Mouse (Mus musculus) gastrocnemius, adult 2 months (tissue): Measurements from ENCODE around the gene Smarcb1. TPM values are rescaled to one million over a fixed set of nuclear protein-coding genes. Genes with fewer than 3 reads are reported as not detected.
A peak's percentile ranks its signal among the peaks of the same experiment; 100 is the strongest.
"Not testable (repeated sequence)": the region's sequence is repeated elsewhere in the genome, so short reads cannot be mapped to it uniquely, and the experiment has no call there.

ENCODE experiments used
- DNase-seq: peaks from one replicate; pipeline ENCODE4 v3.0.0; 2022
- H3K27ac ChIP-seq: fragments of 200-600 bp; 2 replicates; pipeline ENCODE4 v1.8.1; 2022; ENCODE audit warnings: mild to moderate bottlenecking
- H3K4me3 ChIP-seq: fragments of 200-600 bp; 2 replicates; pipeline ENCODE4 v1.8.1; 2022; ENCODE audit warnings: mild to moderate bottlenecking, moderate library complexity
- CTCF ChIP-seq: fragments of 200-600 bp; IDR thresholded peaks from 2 replicates; pipeline ENCODE4 v1.8.1; 2022; ENCODE audit warnings: antibody characterized with exemption, mild to moderate bottlenecking, moderate library complexity
- intact Hi-C: fragments of 180-260 bp; cut with DNase I; formaldehyde crosslinking; loops from one replicate; pipeline ENCODE4 v1.15.1; 2025
- total RNA-seq, 2 experiments: library from RNA; stranded (reverse); gene quantifications; 2 replicates each; pipeline ENCODE4 v1.2.3; 2021

Gene Smarcb1
- total RNA-seq, 2 experiments from 2014 or later: 13.0 to 17.7 TPM

- peak; percentile 83 for TF ChIP-seq CTCF
- Histone ChIP-seq H3K27ac (peak overlapping the region; percentile 90), H3K4me3 (no peak overlapping the region)
- intact Hi-C loops: loop anchor here (1.0 to 5.0 kb wide), 2 partner anchors 40 to 54 kb away; partner anchors contain the start of gene Mmp11
- DNase-seq: peak; percentile 85
Measured at GRCm38 (mm10) chr10:75897373-75897772, 24.0 kb downstream of the Smarcb1 start.

- DNase-seq: no peak
- intact Hi-C loops: loop anchor here (5.0 kb wide), 1 partner anchor 41 kb away; the partner anchor contains the start of gene Mmp11
- TF ChIP-seq CTCF: no peak
- no peak overlapping the region for H3K27ac ChIP-seq
- no peak overlapping the region for H3K4me3 ChIP-seq
Measured at GRCm38 (mm10) chr10:75896208-75896607, 25.2 kb downstream of the Smarcb1 start.

DNA sequence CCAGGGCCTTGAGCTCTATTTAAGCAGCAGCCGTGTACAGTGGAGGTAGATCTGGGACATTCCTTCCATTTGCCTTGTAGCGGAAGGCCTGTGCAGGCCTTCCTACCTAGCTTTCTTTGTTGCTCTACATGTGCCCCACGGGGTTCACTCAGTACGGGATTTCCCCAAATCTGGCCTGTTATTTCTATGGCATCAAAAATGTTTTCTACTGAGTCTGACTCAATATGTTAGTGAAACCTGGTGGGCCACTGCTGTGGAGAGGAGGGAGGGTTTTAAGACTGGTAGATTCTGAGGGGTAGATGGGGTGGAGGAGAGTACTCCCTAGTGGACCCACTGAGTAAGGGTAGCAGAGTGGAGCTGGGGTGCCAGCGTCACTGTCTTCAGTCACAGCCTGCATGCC lies 25.7 kb downstream of the Smarcb1 start:
- TF ChIP-seq CTCF: no peak
- H3K27ac ChIP-seq: no peak overlapping the region
- H3K4me3 ChIP-seq: no peak overlapping the region
- DNase-seq: no peak
- intact Hi-C loops: loop anchor here (5.0 kb wide), 1 partner anchor 42 kb away; the partner anchor contains the start of gene Mmp11

GRCm38 (mm10) chr10:75894601-75895000 lies 26.8 kb downstream of the Smarcb1 start:
- DNase-seq: no peak
- Histone ChIP-seq H3K27ac (no peak overlapping the region), H3K4me3 (no peak overlapping the region)
- intact Hi-C loops: no loop called here
- TF ChIP-seq CTCF: no peak

DNA sequence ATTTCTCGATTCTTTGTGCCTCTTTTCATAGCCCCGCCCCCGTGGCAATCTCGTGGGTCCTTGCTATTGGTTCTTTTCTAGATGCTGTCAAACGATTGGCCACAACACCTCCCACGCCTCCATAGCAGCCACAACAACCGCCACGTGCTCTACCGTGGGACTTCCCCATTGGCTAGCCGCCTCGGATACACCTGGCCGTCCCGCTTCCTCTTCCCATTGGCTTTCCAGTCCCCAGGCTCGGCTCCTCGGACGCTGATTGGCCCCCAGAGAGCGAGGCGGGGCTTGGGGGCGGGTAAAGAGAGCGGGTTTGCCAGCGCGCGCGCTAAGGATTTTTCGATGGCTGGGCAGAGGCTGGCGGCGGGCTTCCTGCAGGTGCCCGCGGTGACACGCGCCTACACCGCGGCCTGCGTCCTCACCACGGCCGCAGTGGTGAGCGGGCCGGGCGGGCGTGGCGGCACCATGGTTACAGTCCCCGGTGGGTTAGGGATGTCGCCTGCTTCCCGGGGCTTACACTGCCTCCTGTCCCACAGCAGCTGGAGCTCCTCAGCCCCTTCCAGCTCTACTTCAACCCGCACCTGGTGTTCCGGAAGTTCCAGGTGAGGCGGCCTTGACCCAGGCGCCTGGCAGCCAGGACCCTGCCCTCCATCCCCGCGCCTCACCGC lies 28.2 kb downstream of the Smarcb1 start, which contains the start of gene Derl3:
Derl3 (plus strand) TSS at position 325 of the 662 bp plus-strand sequence.
- DNase-seq: peak; percentile 93
- intact Hi-C loops: no loop called here
- TF ChIP-seq CTCF: no peak
- Histone ChIP-seq H3K27ac (0 out of 2 replicates have a peak within 1 kb of the TSS, but pooled peaks have one; percentile 24), H3K4me3 (peak within 1 kb of the TSS; percentile 74)

- no peak for DNase-seq
- H3K4me3 ChIP-seq: no peak overlapping the region
- no peak overlapping the region for H3K27ac ChIP-seq
- TF ChIP-seq CTCF: no peak
- intact Hi-C loops: no loop called here
Measured at GRCm38 (mm10) chr10:75889406-75890153, 31.8 kb downstream of the Smarcb1 start.

DNA sequence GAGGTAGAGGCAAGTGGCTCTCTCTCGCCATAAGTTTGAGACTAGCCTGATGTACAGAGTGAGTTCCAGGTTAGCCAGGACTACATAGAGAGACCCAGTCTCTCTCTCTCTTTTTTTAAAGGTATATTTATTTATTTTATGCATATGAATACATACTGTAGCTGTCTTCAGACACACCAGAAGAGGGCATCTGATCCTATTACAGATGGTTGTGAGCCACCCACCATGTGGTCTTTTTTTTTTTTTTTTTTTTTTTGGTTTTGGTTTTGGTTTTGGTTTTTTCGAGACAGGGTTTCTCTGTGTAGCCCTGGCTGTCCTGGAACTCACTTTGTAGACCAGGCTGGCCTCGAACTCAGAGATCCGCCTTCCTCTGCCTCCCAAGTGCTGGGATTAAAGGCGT lies 33.9 kb downstream of the Smarcb1 start:
- intact Hi-C loops, H3K27ac ChIP-seq, DNase-seq, H3K4me3 ChIP-seq: not testable (repeated sequence)

DNA sequence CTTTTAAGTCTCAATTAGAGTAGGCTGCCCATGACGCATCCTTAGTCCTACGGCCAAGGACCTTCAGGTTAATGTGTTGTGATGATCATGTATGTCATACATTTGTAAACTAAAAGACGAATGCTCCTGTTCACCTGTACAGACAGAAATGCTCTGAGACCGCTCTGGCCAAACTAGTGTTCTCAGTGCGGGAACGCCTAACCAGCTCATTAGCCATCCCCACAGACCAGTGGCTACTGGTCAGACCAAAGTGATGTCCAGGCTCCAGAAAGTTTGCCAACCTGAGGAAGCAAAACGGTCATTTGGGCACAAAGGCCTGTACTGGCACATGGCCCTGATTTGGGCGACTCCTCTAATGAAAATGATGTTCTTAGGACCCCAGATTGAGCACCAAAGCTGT lies 36.7 kb downstream of the Smarcb1 start:
- intact Hi-C loops: no loop called here
- Histone ChIP-seq H3K27ac (no peak overlapping the region), H3K4me3 (no peak overlapping the region)
- DNase-seq: no peak
- no peak for TF ChIP-seq CTCF

- intact Hi-C loops: loop anchor here (1.0 kb wide), 1 partner anchor 68 kb away; no protein-coding TSS in a partner anchor
- TF ChIP-seq CTCF: peak; percentile 64
- Histone ChIP-seq H3K4me3 (peak overlapping the region; percentile 53), H3K27ac (0 out of 2 replicates have a peak overlapping the region, but pooled peaks have one; percentile 28)
- peak; percentile 84 for DNase-seq
Measured at GRCm38 (mm10) chr10:75883232-75883552, 38.2 kb downstream of the Smarcb1 start.

- DNase-seq: no peak
- no peak for TF ChIP-seq CTCF
- intact Hi-C loops: loop anchor here (1.0 kb wide), 1 partner anchor 69 kb away; no protein-coding TSS in a partner anchor
- peak overlapping the region; percentile 53 for H3K4me3 ChIP-seq
- 0 out of 2 replicates have a peak overlapping the region, but pooled peaks have one; percentile 28 for H3K27ac ChIP-seq
Measured at GRCm38 (mm10) chr10:75882433-75883231, 38.8 kb downstream of the Smarcb1 start.

- TF ChIP-seq CTCF: no peak
- intact Hi-C loops: no loop called here
- Histone ChIP-seq H3K4me3 (no peak overlapping the region), H3K27ac (no peak overlapping the region)
- DNase-seq: no peak
Measured at GRCm38 (mm10) chr10:75881578-75882432, 39.6 kb downstream of the Smarcb1 start.
